Mouse (Mus musculus) cortical plate, adult 2 months (tissue): ENCODE data around the gene Gpr150.

Experiments
- CTCF ChIP-seq: fragments of 200-500 bp; IDR thresholded peaks from 2 replicates; pipeline ENCODE4 v1.5.1; 2011; ENCODE audit warnings: mild to moderate bottlenecking, control low read depth, low read length; ENCODE audit not compliant: insufficient read depth; ENCODE audit errors: extremely low read depth
- POLR2A ChIP-seq: fragments of 200-500 bp; IDR thresholded peaks from 2 replicates; pipeline ENCODE4 v1.6.1; 2011; ENCODE audit warnings: mild to moderate bottlenecking, low read length, control low read depth; ENCODE audit not compliant: insufficient read depth; ENCODE audit errors: extremely low read depth

- TF ChIP-seq POLR2A (no peak), CTCF (no peak)
These were observed 45.2 kb upstream of the Gpr150 start for GRCm38 (mm10) chr13:76101989-76102388.
